In the genomic region with DNA sequence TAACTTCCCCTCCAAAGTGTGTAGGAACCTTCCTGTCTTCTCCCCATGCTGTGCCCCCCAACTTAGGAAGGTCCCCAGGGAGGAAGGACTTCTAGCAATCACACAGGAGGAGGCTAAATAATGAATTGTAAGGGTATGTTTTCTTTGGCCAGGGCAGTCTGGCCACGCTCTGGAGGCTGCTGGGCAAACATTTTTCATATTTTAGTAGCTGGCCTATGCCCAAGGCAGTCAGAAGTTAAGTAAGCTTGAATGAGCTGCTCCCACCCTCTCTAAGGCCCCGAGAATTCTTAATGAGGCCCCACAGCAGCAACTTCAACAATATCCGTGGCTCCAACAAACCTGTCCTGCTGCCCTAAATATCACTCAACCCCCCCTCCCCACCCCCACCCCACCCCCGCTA, we compare ENCODE assay signal across 12 mouse cellular contexts. TPM values are rescaled to one million over a fixed set of nuclear protein-coding genes. Genes with fewer than 3 reads are reported as not detected.
DNase-seq lines count a peak whose midpoint lies in the region; ATAC-seq and TF ChIP-seq lines count a peak whose summit lies in the region.
"Had no signal": no experiment of that assay in that cellular context is flagged by ENCODE, and none has a peak within 500 bp of the region (broad histone marks: within the 10 kb centered on the region; RNA-seq: fewer than 3 reads in every experiment).

No protein-coding gene starts in this region.

- H3K27ac ChIP-seq in heart, embryonic 12.5 days (ENCODE audit: poor library complexity, severe bottlenecking), result peak overlapping the region; percentile 60
- H3K27ac ChIP-seq in ES-Bruce4 (ENCODE audit: insufficient read depth, low read length), result peak overlapping the region; percentile 40
- H3K27ac ChIP-seq in intestine, embryonic 16.5 days (ENCODE audit: low read length), result 0 out of 2 replicates have a peak overlapping the region, but pooled peaks have one; percentile 6
- peak overlapping the region; percentile 79 for H3K27ac ChIP-seq in limb, embryonic 13.5 days

- peak overlapping the region; percentile 27; the same call in 1 of the 2 replicates for H3K4me2 ChIP-seq in heart, embryonic 12.5 days
- H3K4me2 ChIP-seq in intestine, embryonic 16.5 days (ENCODE audit: low read depth, low read length), result no peak overlapping the region
- peak overlapping the region; percentile 40 for H3K4me2 ChIP-seq in limb, embryonic 13.5 days (replicated peaks)

- ATAC-seq in heart, embryonic 12.5 days (ENCODE audit: insufficient number of reproducible peaks, low FRiP score), result no peak
- no peak for ATAC-seq in intestine, embryonic 16.5 days
- ATAC-seq in limb, embryonic 13.5 days (ENCODE audit: low FRiP score, low read depth), result 0 out of 2 replicates have a peak, but pooled peaks have one; percentile 11

- peaks cover 66% of the 10 kb centered on the region for H3K4me1 ChIP-seq in heart, embryonic 12.5 days (replicated peaks)
- peaks cover 25% of the 10 kb centered on the region for H3K4me1 ChIP-seq in ES-Bruce4 (ENCODE audit: control insufficient read depth, insufficient read depth, low read length)
- H3K4me1 ChIP-seq in intestine, embryonic 16.5 days (ENCODE audit: control insufficient read depth, insufficient read depth, low read length), result peaks cover 39% of the 10 kb centered on the region
- H3K4me1 ChIP-seq in limb, embryonic 13.5 days, result peaks cover 82% of the 10 kb centered on the region

- TF ChIP-seq CTCF in ES-Bruce4 (IDR thresholded peaks at IDR 0.05; ENCODE audit: low read depth, low read length), result no peak

- no peak for DNase-seq in heart, postnatal 10 days
- DNase-seq in left cerebral cortex, adult 11 months (ENCODE audit: low spot score), result no peak
- DNase-seq in layer of hippocampus, adult 9-10 months (ENCODE audit: low spot score), result no peak
- no peak for DNase-seq in urinary bladder, postnatal 25 days (ENCODE audit: low spot score)
- DNase-seq: embryo, embryonic 11 days; gastrocnemius, postnatal 10 days had no signal

- no peaks in the 10 kb centered on the region for H3K9me3 ChIP-seq in heart, embryonic 12.5 days (replicated peaks)
- no peaks in the 10 kb centered on the region for H3K9me3 ChIP-seq in ES-Bruce4 (replicated peaks; ENCODE audit: control insufficient read depth, insufficient read depth, low read length, poor library complexity, severe bottlenecking)
- no peaks in the 10 kb centered on the region for H3K9me3 ChIP-seq in intestine, embryonic 16.5 days (ENCODE audit: control insufficient read depth, low read length)
- no peaks in the 10 kb centered on the region for H3K9me3 ChIP-seq in limb, embryonic 13.5 days
- H3K9me3 ChIP-seq: megakaryocyte, embryonic 14.5 days had no signal

- no peaks in the 10 kb centered on the region for H3K27me3 ChIP-seq in heart, embryonic 12.5 days (replicated peaks)
- H3K27me3 ChIP-seq in ES-Bruce4 (ENCODE audit: control insufficient read depth, insufficient read depth, low read length, poor library complexity, severe bottlenecking), result no peaks in the 10 kb centered on the region
- no peaks in the 10 kb centered on the region for H3K27me3 ChIP-seq in intestine, embryonic 16.5 days (replicated peaks; ENCODE audit: control insufficient read depth, insufficient read depth, low read length)
- no peaks in the 10 kb centered on the region for H3K27me3 ChIP-seq in limb, embryonic 13.5 days
- H3K27me3 ChIP-seq: megakaryocyte, embryonic 14.5 days had no signal

- TF ChIP-seq EP300 in ES-Bruce4 (IDR thresholded peaks at IDR 0.05; ENCODE audit: insufficient read depth, low read depth, low read length), result no peak

- intact Hi-C loops in heart, postnatal 10 days (cut with DNase I), result no loop called here

- peaks cover under 1% of the 10 kb centered on the region for H3K36me3 ChIP-seq in heart, embryonic 12.5 days
- no peaks in the 10 kb centered on the region for H3K36me3 ChIP-seq in ES-Bruce4 (ENCODE audit: control insufficient read depth, insufficient read depth, low read length, poor library complexity, severe bottlenecking)
- no peaks in the 10 kb centered on the region for H3K36me3 ChIP-seq in intestine, embryonic 16.5 days (ENCODE audit: control insufficient read depth, insufficient read depth, low read length)
- 0 out of 2 replicates have a peak, but pooled peaks cover 3% of the 10 kb centered on the region for H3K36me3 ChIP-seq in limb, embryonic 13.5 days

- WGBS in heart, embryonic 12.5 days, result 36% methylated on average over 4 of the region's 4 CpGs
- 23% methylated on average over 4 of the region's 4 CpGs for WGBS in intestine, embryonic 16.5 days
- 7% methylated on average over 4 of the region's 4 CpGs for WGBS in limb, embryonic 13.5 days

- no peak for TF ChIP-seq POLR2A in ES-Bruce4 (IDR thresholded peaks at IDR 0.05; ENCODE audit: insufficient read depth, low read length)

- no peak overlapping the region for H3K4me3 ChIP-seq in heart, embryonic 12.5 days
- no peak overlapping the region for H3K4me3 ChIP-seq in ES-Bruce4 (ENCODE audit: low read depth, low read length)
- no peak overlapping the region for H3K4me3 ChIP-seq in intestine, embryonic 16.5 days (ENCODE audit: low read length)
- H3K4me3 ChIP-seq in limb, embryonic 13.5 days, result no peak overlapping the region
- H3K4me3 ChIP-seq: megakaryocyte, embryonic 14.5 days had no signal

- H3K9ac ChIP-seq in heart, embryonic 12.5 days, result peak overlapping the region; percentile 20; the same call in 1 of the 2 replicates
- H3K9ac ChIP-seq in ES-Bruce4 (ENCODE audit: low read depth, poor library complexity, severe bottlenecking), result peak overlapping the region; percentile 52
- no peak overlapping the region for H3K9ac ChIP-seq in intestine, embryonic 16.5 days (ENCODE audit: low read depth, low read length)
- peak overlapping the region; percentile 15; the same call in 1 of the 2 replicates for H3K9ac ChIP-seq in limb, embryonic 13.5 days

RNA-seq across cellular contexts. Expression of gene Ptk7, which starts 16.5 kb away (rescaled TPM):
- 68.5 and 71.4 TPM in 2 replicates for polyA plus RNA-seq in heart, embryonic 12.5 days (2016; fragmentation: Nextera tagmentation; extraction: Ambion mirVana)
- 10 to 100 TPM; 19.5 to 22.3 TPM for total RNA-seq in heart, postnatal 10 days (2021)
- 110 and 113 TPM in 2 replicates for polyA plus RNA-seq in ES-Bruce4 (2011; ENCODE audit: insufficient read depth, insufficient read length, low read depth, missing spikeins)
- 53.2 and 54.4 TPM in 2 replicates for polyA plus RNA-seq in intestine, embryonic 16.5 days (2015; fragmentation: Nextera tagmentation; extraction: Ambion mirVana)
- 128 and 138 TPM in 2 replicates for polyA plus RNA-seq in limb, embryonic 13.5 days (2015; fragmentation: Nextera tagmentation; extraction: Ambion mirVana)
- total RNA-seq: neutrophil, adult 5-6 weeks had no signal

RNA-seq across cellular contexts. Expression of gene Klc4, which starts 33.0 kb away (rescaled TPM):
- 19.9 and 21.1 TPM in 2 replicates for polyA plus RNA-seq in heart, embryonic 12.5 days (2016; fragmentation: Nextera tagmentation; extraction: Ambion mirVana)
- total RNA-seq in heart, postnatal 10 days (2021), result 10 to 100 TPM; 23.8 to 28.2 TPM
- polyA plus RNA-seq in ES-Bruce4 (2011; ENCODE audit: insufficient read depth, insufficient read length, low read depth, missing spikeins), result 10.1 TPM in 2 replicates
- 93.7 and 104 TPM in 2 replicates for polyA plus RNA-seq in intestine, embryonic 16.5 days (2015; fragmentation: Nextera tagmentation; extraction: Ambion mirVana)
- polyA plus RNA-seq in limb, embryonic 13.5 days (2015; fragmentation: Nextera tagmentation; extraction: Ambion mirVana), result 26.4 and 26.5 TPM in 2 replicates

RNA-seq across cellular contexts. Expression of gene Mrpl2, which starts 33.2 kb away (rescaled TPM):
- 90.9 and 99.0 TPM in 2 replicates for polyA plus RNA-seq in heart, embryonic 12.5 days (2016; fragmentation: Nextera tagmentation; extraction: Ambion mirVana)
- total RNA-seq in heart, postnatal 10 days (2021), result 100 to 1,000 TPM; 117 to 122 TPM
- 65.8 and 70.9 TPM in 2 replicates for polyA plus RNA-seq in ES-Bruce4 (2011; ENCODE audit: insufficient read depth, insufficient read length, low read depth, missing spikeins)
- 164 and 170 TPM in 2 replicates for polyA plus RNA-seq in intestine, embryonic 16.5 days (2015; fragmentation: Nextera tagmentation; extraction: Ambion mirVana)
- polyA plus RNA-seq in limb, embryonic 13.5 days (2015; fragmentation: Nextera tagmentation; extraction: Ambion mirVana), result 104 and 106 TPM in 2 replicates

RNA-seq across cellular contexts. Expression of gene Cul7, which starts 37.3 kb away (rescaled TPM):
- 48.1 and 53.1 TPM in 2 replicates for polyA plus RNA-seq in heart, embryonic 12.5 days (2016; fragmentation: Nextera tagmentation; extraction: Ambion mirVana)
- 10 to 100 TPM; 56.1 to 62.2 TPM for total RNA-seq in heart, postnatal 10 days (2021)
- polyA plus RNA-seq in ES-Bruce4 (2011; ENCODE audit: insufficient read depth, insufficient read length, low read depth, missing spikeins), result 67.1 and 74.8 TPM in 2 replicates
- 42.4 and 43.1 TPM in 2 replicates for polyA plus RNA-seq in intestine, embryonic 16.5 days (2015; fragmentation: Nextera tagmentation; extraction: Ambion mirVana)
- 63.2 and 66.0 TPM in 2 replicates for polyA plus RNA-seq in limb, embryonic 13.5 days (2015; fragmentation: Nextera tagmentation; extraction: Ambion mirVana)

RNA-seq across cellular contexts. Expression of gene Srf, which starts 56.8 kb away (rescaled TPM):
- polyA plus RNA-seq in heart, embryonic 12.5 days (2016; fragmentation: Nextera tagmentation; extraction: Ambion mirVana), result 15.0 and 17.5 TPM in 2 replicates
- total RNA-seq in heart, postnatal 10 days (2021), result 100 to 1,000 TPM; 129 to 134 TPM
- polyA plus RNA-seq in ES-Bruce4 (2011; ENCODE audit: insufficient read depth, insufficient read length, low read depth, missing spikeins), result 40.5 and 42.0 TPM in 2 replicates
- 4.9 and 5.9 TPM in 2 replicates for polyA plus RNA-seq in intestine, embryonic 16.5 days (2015; fragmentation: Nextera tagmentation; extraction: Ambion mirVana)
- polyA plus RNA-seq in limb, embryonic 13.5 days (2015; fragmentation: Nextera tagmentation; extraction: Ambion mirVana), result 5.8 and 7.3 TPM in 2 replicates

Comparison
In these comparisons a context has a peak if more than half of its experiments do, and no peak if none do; other contexts are left out.
1. H3K27ac ChIP-seq: peak in every context shown above with its lines; median percentile 79 in limb, embryonic 13.5 days; 60 in heart, embryonic 12.5 days; 40 in ES-Bruce4; 6 in intestine, embryonic 16.5 days.